Mouse (Mus musculus) stomach, postnatal 0 days (tissue): ENCODE results near the gene Gm29735.
"Not testable (repeated sequence)": the region's sequence is repeated elsewhere in the genome, so short reads cannot be mapped to it uniquely, and the experiment has no call there.

Experiments used
- CTCF ChIP-seq: IDR thresholded peaks from 2 replicates; pipeline ENCODE4 v1.5.1; 2016; ENCODE audit warnings: antibody characterized with exemption, low read depth, mild to moderate bottlenecking, moderate library complexity
- EP300 ChIP-seq: optimal IDR thresholded peaks from 2 replicates; pipeline ENCODE3; 2016; ENCODE audit warnings: antibody characterized with exemption

DNA sequence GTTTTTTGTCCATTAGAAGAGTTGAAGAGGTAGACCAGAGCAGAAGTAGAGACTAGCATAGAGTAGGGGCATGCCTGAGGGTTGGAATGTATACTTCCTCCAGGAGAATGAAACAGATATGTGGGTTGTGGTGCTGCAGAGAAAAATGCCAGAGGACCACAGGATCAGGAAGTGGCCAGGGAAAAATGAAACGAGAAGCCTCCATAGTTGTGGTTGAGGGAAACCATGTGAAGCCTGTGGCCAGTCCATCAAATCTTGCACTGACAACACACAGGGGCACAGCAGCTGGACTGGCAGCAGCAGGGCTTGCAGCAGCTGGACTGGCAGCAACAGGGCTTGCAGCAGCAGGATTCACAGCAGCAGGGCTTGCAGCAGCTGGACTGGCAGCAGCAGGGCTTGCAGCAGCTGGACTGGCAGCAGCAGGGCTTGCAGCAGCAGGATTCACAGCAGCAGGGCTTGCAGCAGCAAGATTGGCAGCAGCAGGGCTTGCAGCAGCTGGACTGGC lies 13.4 kb downstream of the Gm29735 start:
- TF ChIP-seq CTCF, EP300: not testable (repeated sequence)
